Mouse (Mus musculus): Measurements from ENCODE around the gene Klhl42.

Gene Klhl42

DNA sequence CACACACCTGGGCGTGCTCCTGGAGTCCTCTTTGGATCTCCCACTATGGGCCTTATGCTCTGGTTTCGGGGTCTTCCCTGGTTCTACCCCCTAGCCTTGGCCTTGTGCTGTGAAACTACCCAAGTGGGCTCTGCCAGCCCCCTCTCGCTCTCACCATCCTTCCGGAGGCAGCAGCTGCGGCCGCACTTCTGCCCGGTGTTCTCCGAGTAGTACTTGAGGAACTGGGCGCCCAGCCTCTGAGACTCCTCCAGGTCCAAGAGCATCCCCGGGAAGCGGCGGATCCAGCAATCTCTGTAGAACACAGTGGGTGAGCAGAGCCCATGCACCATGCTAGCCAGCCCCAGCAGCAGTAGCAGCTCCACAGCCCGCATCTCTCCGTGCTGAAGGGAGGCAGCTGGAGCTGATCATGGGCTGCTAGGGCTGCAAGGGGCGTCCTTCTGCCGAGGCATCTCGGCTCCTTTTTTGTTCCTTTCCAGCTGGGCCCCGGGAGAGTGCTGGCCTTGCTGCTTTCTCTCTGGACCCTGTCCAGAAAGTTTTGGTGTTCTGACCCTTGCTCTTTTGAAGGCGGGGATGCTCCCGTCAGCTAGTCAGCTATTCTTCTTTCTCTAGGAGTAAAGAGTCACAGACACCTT, 4.5 kb upstream of the Klhl42 start, which contains the start of gene Mansc4:
Gene Mansc4 (minus strand): TSS at position 439 of the 632 bp plus-strand sequence.
- in situ Hi-C loops (cut with MboI, MseI), result no loop called here

DNA sequence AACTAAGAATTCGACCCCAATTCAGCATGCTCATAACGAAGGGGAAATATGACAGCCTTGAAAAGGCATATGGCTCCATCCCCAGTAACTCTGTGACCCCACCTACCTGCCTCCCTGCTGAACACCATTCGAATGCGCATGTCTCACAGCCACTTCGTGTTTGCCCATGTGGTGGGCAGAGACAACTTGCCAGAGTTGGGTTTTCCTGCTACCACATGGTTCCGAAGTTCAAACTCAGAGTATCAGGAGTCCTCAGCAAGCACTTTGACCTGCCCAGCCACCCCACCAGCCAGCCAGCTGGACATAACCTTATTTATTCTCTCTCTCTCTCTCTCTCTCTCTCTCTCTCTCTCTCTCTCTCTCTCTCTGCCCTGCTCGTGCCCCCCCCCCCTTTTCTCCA, 3.4 kb upstream of the Klhl42 start:
- in situ Hi-C loops (cut with MboI, MseI), result no loop called here

DNA sequence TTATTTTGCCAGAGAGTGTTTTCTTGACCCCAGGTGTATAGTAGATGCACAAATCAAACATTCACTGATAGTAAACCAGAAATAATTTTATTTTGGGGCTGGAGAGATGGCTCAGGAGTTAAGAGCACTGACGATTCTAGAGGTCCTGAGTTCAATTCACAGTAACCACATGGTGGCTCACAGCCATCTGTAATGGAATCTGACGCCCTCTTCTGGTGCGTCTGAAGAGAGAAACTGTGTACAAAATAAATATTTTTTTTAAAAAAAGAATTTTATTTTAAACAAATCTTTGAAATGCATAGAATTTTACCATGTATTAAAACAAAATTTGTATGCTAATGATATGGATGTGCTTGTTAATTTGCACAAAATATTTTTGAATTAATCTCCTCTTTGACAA, 2.7 kb upstream of the Klhl42 start:
- in situ Hi-C loops (cut with MboI, MseI), result no loop called here

DNA sequence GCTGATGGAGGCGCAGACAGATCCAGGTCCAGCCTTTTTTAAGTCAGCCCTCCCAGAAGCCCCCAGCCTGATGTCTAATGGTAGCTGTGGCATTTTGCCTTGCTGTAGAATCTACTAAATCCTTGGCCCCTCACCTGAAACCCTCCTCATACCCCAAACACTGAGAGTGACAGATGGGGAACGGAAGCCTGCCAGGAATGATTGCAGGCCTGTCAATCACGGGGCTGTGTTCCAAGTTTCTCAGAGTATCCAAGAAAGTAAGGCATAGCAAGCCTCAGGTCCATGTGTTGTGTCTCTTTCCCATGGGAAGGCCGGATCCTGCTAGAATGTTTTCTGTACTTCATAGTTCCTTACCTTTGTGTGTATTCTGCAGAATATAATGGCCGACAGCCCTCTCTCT, 988 bp upstream of the Klhl42 start:
- in situ Hi-C loops (cut with MboI, MseI), result no loop called here

DNA sequence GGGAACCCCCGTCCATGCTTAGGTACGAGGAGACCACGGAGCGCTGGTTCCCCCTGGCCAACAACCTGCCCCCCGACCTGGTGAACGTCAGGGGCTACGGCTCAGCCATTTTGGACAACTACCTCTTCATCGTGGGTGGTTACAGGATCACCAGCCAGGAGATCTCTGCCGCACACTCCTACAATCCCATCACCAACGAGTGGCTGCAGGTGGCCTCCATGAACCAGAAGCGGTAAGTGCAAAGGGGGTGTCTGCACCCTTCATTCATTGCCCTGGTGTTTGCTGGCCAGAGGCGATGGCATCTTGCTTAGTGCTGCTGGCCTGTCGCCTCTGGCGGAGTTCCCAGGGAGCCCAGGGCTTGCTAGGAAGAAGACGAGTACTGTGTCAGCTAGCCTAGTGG, 957 bp downstream of the Klhl42 start:
- in situ Hi-C loops (cut with MboI, MseI), result no loop called here

DNA sequence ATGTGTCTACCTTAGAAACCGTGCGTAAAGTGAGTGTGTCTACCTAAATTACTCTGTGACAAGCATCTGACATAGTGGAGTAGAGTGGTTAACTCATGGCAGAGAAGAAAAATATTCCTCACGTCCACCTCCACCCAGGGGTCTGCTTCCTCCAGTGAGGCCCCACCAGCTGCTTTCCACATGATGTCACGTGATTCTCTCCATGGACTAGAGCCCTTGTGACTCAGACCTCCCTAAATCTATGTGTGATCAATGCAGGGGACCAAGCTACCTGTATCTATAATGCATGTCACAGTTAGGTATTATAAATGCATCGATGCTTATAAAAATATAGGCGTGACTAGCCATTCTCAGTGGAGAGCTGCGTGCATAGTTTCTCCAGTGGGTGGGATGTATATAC, 3.6 kb downstream of the Klhl42 start:
- in situ Hi-C loops (cut with MboI, MseI), result no loop called here

- in situ Hi-C loops (cut with MboI, MseI), result no loop called here
These were observed 4.9 kb downstream of the Klhl42 start for GRCm38 (mm10) chr6:147096109-147096508.

GRCm38 (mm10) chr6:147096934-147097333, 5.8 kb downstream of the Klhl42 start:
- in situ Hi-C loops (cut with MboI, MseI), result no loop called here

- in situ Hi-C loops (cut with MboI, MseI), result no loop called here
These were observed 6.3 kb downstream of the Klhl42 start for GRCm38 (mm10) chr6:147097346-147097929.

GRCm38 (mm10) chr6:147099458-147100277, 8.5 kb downstream of the Klhl42 start:
- in situ Hi-C loops (cut with MboI, MseI), result loop anchor here in 1 of 2 experiments (25.0 kb wide), 1 partner anchor 1838 kb away; the partner anchor contains the start of gene Sinhcaf

- in situ Hi-C loops (cut with MboI, MseI), result loop anchor here in 1 of 2 experiments (25.0 kb wide), 1 partner anchor 1835 kb away; the partner anchor contains the start of gene Sinhcaf
These were observed 11.1 kb downstream of the Klhl42 start for GRCm38 (mm10) chr6:147102293-147102692.

DNA sequence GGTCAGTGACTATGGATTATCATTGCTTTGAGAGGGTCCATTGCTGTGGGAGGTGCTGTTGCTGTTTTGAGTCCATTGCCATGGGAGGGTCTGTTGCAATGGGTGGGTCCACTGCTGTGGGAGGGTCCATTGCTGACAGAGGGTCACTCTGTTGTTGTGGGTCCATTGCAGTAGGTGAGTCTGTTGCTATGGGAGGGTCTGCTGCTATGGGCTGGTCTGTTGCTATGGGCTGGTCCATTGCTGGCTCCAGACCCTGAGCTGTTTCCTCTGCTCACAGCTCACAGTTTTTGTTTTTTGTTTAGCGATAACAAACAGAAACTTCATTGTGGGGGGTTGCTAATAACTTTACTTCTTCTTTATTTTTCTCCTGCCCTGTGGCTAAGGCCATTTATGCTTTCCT, 14.3 kb downstream of the Klhl42 start:
- in situ Hi-C loops (cut with MboI, MseI), result loop anchor here in 1 of 2 experiments (25.0 kb wide), 1 partner anchor 1832 kb away; the partner anchor contains the start of gene Sinhcaf

GRCm38 (mm10) chr6:147106716-147107115, 15.5 kb downstream of the Klhl42 start:
- in situ Hi-C loops (cut with MboI, MseI), result loop anchor here in 1 of 2 experiments (25.0 kb wide), 1 partner anchor 1831 kb away; the partner anchor contains the start of gene Sinhcaf

GRCm38 (mm10) chr6:147109283-147109682, 18.1 kb downstream of the Klhl42 start:
- in situ Hi-C loops (cut with MboI, MseI), result loop anchor here in 1 of 2 experiments (25.0 kb wide), 1 partner anchor 1828 kb away; the partner anchor contains the start of gene Sinhcaf

DNA sequence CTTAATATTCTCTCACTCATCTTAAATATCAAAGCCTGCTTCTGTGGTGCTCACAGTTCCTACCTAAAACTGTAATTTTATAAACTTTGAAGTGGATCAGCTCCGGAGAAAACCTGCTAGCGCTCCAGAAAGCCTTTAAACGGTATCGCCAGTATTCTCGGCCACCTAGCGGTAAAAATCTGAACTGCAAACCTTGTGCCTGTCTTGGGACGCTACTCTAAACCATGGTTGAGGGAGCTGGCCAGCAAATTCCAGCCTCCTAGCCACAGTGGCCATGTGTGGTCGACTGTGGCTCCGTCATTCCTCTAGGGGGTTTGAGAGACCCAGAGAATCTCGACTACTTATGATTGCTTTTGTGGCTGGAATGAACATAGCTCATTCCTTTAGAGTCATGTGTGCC, 25.4 kb downstream of the Klhl42 start:
- in situ Hi-C loops (cut with MboI, MseI), result loop anchor here (5.0 to 25.0 kb wide), 3 partner anchors 74 to 1821 kb away; partner anchors contain the start of genes Med21 (in 1 of the 2), Mrps35 (in 1 of the 2), Sinhcaf (in 1 of the 2) and Tm7sf3 (in 1 of the 2)

GRCm38 (mm10) chr6:147117764-147118163, 26.6 kb downstream of the Klhl42 start:
- in situ Hi-C loops (cut with MboI, MseI), result loop anchor here (5.0 to 25.0 kb wide), 3 partner anchors 75 to 1820 kb away; partner anchors contain the start of genes Med21 (in 1 of the 2), Mrps35 (in 1 of the 2), Sinhcaf (in 1 of the 2) and Tm7sf3 (in 1 of the 2)

DNA sequence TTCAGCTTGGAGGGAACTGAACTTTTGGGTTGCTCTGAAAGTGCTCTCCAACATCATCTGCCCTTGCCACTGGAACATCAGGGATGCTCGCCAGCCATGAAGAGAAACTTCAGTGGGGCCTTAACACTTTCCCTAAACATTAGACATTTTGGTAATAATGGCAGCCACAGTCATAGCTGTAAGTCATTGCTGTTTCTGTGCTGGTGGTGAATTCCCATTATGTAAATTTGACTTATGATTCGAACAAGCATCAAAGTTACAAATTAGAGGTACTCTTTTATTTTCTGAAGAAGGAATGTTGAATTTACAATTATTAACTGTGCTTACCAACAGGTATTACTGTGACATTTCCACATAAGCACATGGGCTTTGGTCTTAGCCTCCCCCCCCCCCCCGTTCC, 27.0 kb downstream of the Klhl42 start:
- in situ Hi-C loops (cut with MboI, MseI), result loop anchor here (5.0 to 25.0 kb wide), 3 partner anchors 76 to 1819 kb away; partner anchors contain the start of genes Med21 (in 1 of the 2), Mrps35 (in 1 of the 2), Sinhcaf (in 1 of the 2) and Tm7sf3 (in 1 of the 2)

DNA sequence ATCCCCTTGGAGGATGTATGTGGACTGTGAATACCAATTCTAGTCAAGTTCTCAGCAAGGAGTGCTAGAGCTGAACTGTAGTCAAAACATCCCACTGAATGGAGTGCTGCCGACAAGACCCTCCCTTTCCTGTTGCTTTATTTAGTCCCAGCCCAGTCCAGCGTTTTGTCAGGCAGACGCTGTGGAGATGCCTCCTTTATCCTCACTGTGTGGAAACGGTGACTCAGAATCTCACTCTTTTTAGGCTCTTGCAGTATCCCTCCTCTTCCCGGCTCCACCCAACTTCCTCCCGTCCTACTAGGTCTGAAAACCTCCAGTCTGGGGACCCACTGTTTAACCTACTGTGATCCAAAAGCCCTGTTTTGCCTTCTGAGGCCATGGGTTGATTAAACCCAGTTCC, 30.1 kb downstream of the Klhl42 start:
- in situ Hi-C loops (cut with MboI, MseI), result loop anchor here in 1 of 2 experiments (25.0 kb wide), 1 partner anchor 1816 kb away; the partner anchor contains the start of gene Sinhcaf

- in situ Hi-C loops (cut with MboI, MseI), result no loop called here
These were observed 36.1 kb downstream of the Klhl42 start for GRCm38 (mm10) chr6:147127239-147127638.

DNA sequence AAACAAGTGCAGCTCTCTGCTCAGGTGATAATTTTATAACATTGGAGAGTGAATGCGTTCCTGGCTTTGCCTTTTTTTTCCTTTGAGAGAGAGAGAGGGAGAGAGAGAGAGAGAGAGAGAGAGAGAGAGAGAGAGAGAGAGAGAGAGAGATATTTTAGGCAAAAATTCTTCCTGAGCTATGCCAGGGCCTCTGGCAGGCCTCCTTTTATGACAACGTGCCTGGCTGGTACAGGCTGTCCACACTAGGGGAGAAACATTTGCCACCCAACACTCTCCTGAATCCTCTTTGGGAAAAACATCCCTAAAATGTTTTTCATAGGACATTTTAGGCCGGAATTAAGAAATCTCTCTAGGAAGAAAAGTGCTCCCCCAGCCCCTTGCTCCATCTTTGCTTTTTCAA, 47.1 kb downstream of the Klhl42 start:
- in situ Hi-C loops (cut with MboI, MseI), result no loop called here

- in situ Hi-C loops (cut with MboI, MseI), result no loop called here
These were observed 49.5 kb downstream of the Klhl42 start for GRCm38 (mm10) chr6:147140600-147141154.
